Mouse (Mus musculus) urinary bladder, postnatal 25 days (tissue): ENCODE data around the gene Mta3.

Experiments used
- DNase-seq: peaks from one replicate; pipeline ENCODE4 v3.0.0; 2022; ENCODE audit warnings: low spot score

Mta3 gene

GRCm38 (mm10) chr17:83706116-83706593, at the start of gene Mta3:
Gene Mta3, plus strand, starts transcription at chr17:83706163.
- DNase-seq, result peak; percentile 69

- DNase-seq, result no peak
These were observed 48.6 kb upstream of the Mta3 start for GRCm38 (mm10) chr17:83657375-83657774.

- no peak for DNase-seq
These were observed 47.0 kb upstream of the Mta3 start for GRCm38 (mm10) chr17:83658943-83659342.

- DNase-seq, result no peak
These were observed 41.2 kb upstream of the Mta3 start for GRCm38 (mm10) chr17:83664761-83665160.

GRCm38 (mm10) chr17:83666597-83667287, 39.2 kb upstream of the Mta3 start:
- no peak for DNase-seq

- DNase-seq, result no peak
These were observed 37.9 kb upstream of the Mta3 start for GRCm38 (mm10) chr17:83667934-83668690.

- no peak for DNase-seq
These were observed 33.3 kb upstream of the Mta3 start for GRCm38 (mm10) chr17:83672685-83673084.

- no peak for DNase-seq
These were observed 28.6 kb upstream of the Mta3 start for GRCm38 (mm10) chr17:83677370-83677769.

GRCm38 (mm10) chr17:83681977-83682376, 24.0 kb upstream of the Mta3 start:
- DNase-seq, result no peak

GRCm38 (mm10) chr17:83684475-83684874, 21.5 kb upstream of the Mta3 start:
- no peak for DNase-seq

GRCm38 (mm10) chr17:83690418-83690817, 15.5 kb upstream of the Mta3 start:
- DNase-seq, result no peak

- DNase-seq, result no peak
These were observed 14.6 kb upstream of the Mta3 start for GRCm38 (mm10) chr17:83691379-83691778.

GRCm38 (mm10) chr17:83693941-83694340, 12.0 kb upstream of the Mta3 start:
- no peak for DNase-seq

- DNase-seq, result no peak
These were observed 10.2 kb upstream of the Mta3 start for GRCm38 (mm10) chr17:83695785-83696184.

GRCm38 (mm10) chr17:83699062-83699724, 6.8 kb upstream of the Mta3 start:
- no peak for DNase-seq

- no peak for DNase-seq
These were observed 5.8 kb upstream of the Mta3 start for GRCm38 (mm10) chr17:83700125-83700524.

- no peak for DNase-seq
These were observed 1.5 kb upstream of the Mta3 start for GRCm38 (mm10) chr17:83704469-83704868.

GRCm38 (mm10) chr17:83705352-83706115, 429 bp upstream of the Mta3 start:
- no peak for DNase-seq

GRCm38 (mm10) chr17:83706594-83707126, 697 bp downstream of the Mta3 start:
- peak; percentile 47 for DNase-seq

- DNase-seq, result no peak
These were observed 1.4 kb downstream of the Mta3 start for GRCm38 (mm10) chr17:83707372-83707771.

GRCm38 (mm10) chr17:83707846-83708245, 1.9 kb downstream of the Mta3 start:
- no peak for DNase-seq

GRCm38 (mm10) chr17:83708256-83708655, 2.3 kb downstream of the Mta3 start:
- DNase-seq, result no peak
